Mouse (Mus musculus) liver, postnatal 0 days (tissue): ENCODE results near the gene Tbc1d22b.

Experiments used
- CTCF ChIP-seq: sonication (generic); IDR thresholded peaks from 2 replicates; pipeline ENCODE4 v1.5.1; 2016; ENCODE audit warnings: antibody characterized with exemption, low read depth
- EP300 ChIP-seq: IDR thresholded peaks from 2 replicates; pipeline ENCODE4 v1.6.1; 2016; ENCODE audit warnings: antibody characterized with exemption, low read depth, mild to moderate bottlenecking

GRCm38 (mm10) chr17:29628946-29629345, 79.4 kb downstream of the Tbc1d22b start:
- TF ChIP-seq CTCF (no peak), EP300 (no peak)
